Mouse (Mus musculus): ENCODE measurements around the gene Tspan31.

Tspan31 gene

DNA sequence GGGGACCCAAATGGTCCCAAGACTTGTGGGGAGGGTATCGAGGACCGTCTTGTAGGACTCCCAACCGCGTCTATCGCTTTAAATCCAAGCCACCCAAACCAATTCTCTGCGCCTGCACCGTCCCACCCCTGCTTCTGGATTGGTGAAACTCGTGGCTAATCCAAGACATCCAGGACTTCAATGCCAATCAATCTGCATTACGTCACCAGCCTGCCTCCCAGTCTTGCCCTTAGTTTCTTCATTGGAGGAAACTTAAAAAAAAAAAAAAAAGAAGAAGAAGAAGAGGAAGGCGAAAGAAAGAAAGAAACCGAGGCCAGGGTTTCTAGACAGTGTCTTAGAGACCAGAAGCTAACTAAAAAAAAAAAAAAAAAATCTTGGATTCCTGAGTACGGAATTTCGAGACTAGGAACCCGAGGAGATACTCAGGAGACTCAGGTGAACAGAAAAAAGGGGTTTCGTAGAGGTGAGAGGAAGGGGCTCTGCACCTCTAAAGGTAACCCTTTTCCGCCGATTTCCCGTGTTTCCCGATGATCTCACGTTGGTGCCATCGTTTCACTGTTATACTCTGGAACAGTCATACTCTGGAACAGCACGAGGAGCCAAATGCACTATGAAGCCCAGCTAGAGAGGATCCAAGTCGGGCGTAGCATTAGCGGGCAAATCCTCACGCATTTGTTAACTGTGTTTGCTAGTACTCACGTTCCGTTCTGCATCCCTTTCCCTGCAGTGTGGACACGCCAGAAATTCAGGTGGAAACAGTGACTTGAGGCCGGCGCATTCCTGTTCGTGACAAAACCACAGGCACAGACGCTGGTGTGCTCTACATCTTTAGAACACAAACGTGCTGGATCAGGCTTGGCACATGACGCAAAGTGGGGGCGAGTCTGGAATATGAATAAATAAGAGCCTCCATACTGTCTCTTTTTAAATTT is at the start of gene Tspan31:
Gene Tspan31, minus strand, starts transcription at position 75 of the 932 bp plus-strand sequence.
- DNase-seq = peak; percentile 88 to 90

DNA sequence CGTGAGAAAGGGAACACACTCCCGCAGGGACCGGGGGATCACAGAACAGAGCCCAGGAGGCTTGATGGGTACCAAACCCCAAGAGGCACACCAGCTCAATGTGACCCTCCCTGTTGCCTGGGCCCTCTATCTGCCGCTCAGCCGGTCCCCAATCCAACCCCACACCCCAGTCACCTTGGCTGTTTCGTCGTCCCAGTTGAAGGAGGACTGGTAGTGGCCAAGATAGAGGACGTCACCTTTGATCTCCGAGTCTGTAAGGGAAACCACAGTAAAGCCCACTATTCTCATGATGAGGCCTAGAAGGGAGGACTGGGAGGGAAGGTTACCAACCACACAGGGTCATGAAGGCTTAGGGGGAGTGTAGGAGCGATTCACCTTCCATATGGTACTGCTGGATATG is 49.2 kb upstream of the Tspan31 start:
- DNase-seq = no peak

DNA sequence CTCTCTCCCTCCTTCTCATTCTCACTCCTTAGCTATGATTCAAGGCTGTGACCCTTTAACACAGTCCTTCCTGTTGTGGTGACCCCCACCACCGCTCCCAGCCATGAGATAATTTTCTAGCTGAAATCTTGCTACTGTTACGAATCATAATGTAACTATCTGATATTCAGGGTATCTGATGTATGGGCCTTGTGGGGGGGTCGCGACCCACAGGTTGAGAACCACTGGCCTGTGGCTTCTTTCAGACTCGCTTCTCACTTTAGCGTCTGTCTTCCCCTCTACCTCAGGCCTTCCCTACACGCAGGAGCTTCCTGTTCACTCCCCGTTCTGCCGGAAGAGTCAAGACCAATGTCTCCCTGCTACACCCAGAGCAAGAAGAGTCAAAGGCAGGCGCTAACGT is 48.4 kb upstream of the Tspan31 start:
- DNase-seq = no peak

- DNase-seq = no peak
Measured at GRCm38 (mm10) chr10:127115068-127115467, 45.0 kb upstream of the Tspan31 start.

GRCm38 (mm10) chr10:127114408-127114807 is 44.3 kb upstream of the Tspan31 start:
- DNase-seq = no peak

DNA sequence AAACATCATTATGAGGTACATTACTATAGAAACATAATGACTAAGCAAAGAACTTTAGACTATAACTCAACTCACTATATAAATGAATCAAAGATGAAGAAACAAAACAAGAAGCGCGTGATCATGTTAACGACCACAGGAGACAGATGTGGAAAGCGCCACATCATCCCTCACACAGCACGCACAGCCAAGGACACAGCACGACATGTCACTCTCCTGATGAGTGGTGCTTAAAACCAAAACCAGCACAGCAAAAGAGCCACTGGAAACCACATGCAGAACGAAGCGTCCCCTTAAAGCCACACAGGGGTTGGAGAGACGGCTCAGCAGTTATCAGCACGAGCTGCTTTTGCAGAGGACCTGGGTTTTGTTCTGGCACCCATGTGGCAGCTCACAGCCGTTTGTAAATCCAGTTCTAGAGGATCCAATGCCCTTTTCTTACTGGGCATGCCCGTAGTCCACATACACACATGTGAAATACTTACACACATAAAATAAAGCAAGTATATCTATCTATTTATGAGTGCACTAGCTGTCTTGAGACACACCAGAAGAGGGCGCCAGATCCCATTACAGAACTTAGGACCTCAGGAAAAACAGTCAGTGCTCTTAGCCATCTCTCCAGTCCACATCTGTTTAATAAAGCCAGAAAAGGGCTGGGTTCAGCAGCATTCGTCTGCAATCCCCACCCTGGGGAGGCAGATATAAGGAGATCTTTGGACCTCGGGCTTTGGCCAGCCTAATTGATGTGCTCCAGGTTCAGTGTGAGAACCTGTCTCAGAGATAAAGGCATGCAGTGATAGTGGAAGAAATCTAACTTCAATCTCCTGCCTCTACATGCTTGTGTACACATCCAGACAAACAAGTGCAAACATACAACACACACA is 41.2 kb upstream of the Tspan31 start:
- DNase-seq = no peak

- DNase-seq = no peak
Measured at GRCm38 (mm10) chr10:127108262-127108583, 38.2 kb upstream of the Tspan31 start.

- no peak for DNase-seq
Measured at GRCm38 (mm10) chr10:127107563-127108261, 37.6 kb upstream of the Tspan31 start.

DNA sequence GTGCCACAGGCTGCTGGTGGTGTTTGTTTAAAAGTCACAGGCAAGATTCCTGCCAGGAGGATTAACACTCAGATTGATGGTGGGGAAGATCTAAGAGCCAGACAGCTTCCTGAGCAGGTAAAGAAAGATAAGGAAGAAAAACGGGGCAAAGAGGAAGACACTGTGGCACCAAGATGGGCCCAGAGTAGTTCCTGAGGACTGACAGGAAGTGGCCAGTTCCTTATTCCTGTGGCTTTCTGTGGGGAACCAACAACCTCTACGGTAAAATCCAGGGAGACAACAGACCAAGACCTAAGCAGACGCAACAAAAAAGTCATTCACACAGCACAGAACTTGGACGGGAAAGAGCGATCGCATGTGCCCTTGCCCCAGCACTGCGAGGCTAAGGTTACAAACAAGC is 33.6 kb upstream of the Tspan31 start:
- no peak for DNase-seq

DNA sequence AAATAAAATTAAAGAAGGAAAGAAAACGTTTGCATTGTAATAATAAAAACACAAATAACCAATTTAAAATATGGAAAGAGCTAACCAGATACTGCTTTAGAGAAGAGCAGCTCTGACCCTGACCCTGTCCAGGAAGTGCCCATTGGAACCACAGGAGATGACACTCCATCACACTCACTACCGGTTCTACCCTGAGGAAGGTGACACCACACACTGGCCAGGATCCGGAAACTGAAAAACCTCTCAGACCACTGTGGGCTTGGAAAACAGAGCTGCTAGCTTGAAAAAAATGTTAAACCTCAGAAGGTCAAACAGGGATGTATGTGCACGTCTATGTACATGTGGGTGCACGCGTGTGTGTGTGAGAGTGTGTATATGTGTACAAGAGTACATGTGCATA is 31.1 kb upstream of the Tspan31 start:
- DNase-seq = no peak

DNA sequence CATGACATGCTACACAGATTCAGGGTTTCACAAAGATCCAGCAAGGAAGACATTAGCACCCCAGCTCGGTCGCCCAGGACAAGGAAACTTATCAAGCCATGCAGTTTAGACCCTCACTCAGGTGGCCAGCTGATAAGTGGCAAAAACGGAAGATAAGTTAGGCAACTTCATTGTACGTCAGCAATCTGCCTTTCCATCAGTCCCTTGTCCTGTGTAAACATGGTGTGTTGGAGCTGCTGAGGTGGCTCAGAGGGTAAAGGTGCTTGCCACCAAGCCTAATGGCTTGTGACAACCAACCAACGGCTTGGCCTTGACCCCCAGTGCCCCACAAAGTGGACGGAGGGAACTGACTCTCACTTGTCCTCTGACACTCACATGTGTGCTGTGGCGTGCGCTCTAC is 30.4 kb upstream of the Tspan31 start:
- DNase-seq = no peak

GRCm38 (mm10) chr10:127099868-127100267 is 29.8 kb upstream of the Tspan31 start:
- no peak for DNase-seq

- no peak for DNase-seq
Measured at GRCm38 (mm10) chr10:127099191-127099590, 29.1 kb upstream of the Tspan31 start.

DNA sequence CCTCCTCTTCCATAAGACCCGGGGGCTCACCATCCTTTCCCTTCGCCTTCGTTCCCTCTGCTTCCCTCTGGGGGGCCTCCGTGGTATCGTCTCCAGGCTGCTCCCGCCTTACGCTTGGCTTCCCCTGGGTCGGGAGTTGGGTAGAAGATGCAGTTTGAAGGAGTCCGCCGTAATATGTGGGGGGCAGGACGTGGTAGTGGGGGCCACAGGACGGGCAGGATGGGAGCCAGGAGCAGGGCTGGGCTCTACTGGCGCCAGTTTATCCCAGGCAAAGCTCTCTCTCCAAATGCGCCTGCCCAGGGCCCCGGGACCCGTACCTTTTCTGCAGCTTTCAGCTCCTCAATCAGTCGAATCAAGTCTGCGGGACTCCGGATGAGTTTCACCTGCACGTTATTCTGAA is 28.4 kb upstream of the Tspan31 start:
- DNase-seq = no peak

DNA sequence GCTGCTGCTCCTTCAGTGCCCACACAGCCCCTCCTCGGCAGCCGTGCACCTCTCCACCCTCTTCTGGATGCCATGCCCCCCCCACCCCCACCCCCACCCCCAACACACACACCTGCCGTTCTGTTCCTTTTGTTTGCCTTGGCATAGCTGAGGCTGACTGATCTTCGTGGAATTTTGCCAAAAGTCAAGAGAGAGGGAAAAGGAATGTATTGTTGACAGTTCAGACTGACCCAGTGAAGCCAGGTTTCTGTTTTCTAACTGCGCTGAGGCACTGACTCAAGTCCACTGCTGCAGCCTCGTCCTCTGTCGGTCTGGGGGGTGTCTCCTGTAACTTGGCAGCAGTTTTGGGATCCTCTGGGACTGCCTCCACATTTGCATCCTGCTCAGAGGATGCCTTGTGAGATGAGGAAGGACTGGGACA is 24.3 kb upstream of the Tspan31 start:
- DNase-seq = peak; percentile 25 to 40

- no peak for DNase-seq
Measured at GRCm38 (mm10) chr10:127092742-127093141, 22.7 kb upstream of the Tspan31 start.

- DNase-seq = peak in 1 of 2 experiments; percentile 37
Measured at GRCm38 (mm10) chr10:127091507-127092396, 21.7 kb upstream of the Tspan31 start.

GRCm38 (mm10) chr10:127090560-127091411 is 20.7 kb upstream of the Tspan31 start:
- DNase-seq = no peak

DNA sequence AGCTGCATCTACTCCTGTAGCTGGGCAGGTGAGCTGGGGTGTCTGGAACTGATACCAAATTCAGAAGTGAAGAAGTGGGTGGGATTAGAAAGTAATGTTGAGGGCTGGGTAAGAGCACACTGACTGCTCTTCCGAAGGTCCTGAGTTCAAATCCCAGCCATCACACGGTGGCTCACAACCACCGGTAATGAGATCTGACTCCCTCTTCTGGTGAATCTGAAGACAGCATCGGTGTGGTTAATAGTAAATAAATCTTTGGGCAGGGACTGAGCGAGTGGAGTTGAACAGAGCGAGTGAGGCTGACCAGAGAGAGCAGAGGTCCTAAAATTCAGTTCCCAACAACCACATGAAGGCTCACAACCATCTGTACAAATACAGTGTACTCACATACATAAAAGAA is 15.6 kb upstream of the Tspan31 start:
- DNase-seq = no peak

- DNase-seq = no peak
Measured at GRCm38 (mm10) chr10:127085052-127085451, 15.0 kb upstream of the Tspan31 start.

DNA sequence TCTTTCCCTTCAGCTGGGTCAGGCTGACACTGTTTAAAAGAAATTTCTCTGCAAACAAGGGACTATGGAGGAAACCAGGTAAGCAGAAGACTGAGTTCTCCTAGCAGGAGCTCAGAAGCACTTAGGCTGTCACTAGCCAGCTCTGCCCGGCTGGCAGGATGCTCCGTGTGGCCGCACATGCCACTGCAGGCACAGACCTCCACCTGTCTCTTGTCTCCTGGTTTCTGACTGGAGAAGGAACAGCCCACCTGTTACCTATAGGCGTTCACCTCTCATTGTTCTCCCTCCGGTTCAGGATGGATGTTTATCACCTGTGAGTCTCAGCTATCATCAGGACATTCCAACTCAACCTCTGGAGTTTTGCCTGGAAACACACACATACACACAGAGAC is 13.8 kb upstream of the Tspan31 start:
- DNase-seq = peak; percentile 39 to 52

Measured in cerebellum, postnatal 36 days (tissue).